Mouse (Mus musculus) urinary bladder, postnatal 25 days (tissue): ENCODE measurements around the gene Arhgdib.

ENCODE experiments used
- DNase-seq: peaks from one replicate; pipeline ENCODE4 v3.0.0; 2022; ENCODE audit warnings: low spot score

Gene Arhgdib

DNA sequence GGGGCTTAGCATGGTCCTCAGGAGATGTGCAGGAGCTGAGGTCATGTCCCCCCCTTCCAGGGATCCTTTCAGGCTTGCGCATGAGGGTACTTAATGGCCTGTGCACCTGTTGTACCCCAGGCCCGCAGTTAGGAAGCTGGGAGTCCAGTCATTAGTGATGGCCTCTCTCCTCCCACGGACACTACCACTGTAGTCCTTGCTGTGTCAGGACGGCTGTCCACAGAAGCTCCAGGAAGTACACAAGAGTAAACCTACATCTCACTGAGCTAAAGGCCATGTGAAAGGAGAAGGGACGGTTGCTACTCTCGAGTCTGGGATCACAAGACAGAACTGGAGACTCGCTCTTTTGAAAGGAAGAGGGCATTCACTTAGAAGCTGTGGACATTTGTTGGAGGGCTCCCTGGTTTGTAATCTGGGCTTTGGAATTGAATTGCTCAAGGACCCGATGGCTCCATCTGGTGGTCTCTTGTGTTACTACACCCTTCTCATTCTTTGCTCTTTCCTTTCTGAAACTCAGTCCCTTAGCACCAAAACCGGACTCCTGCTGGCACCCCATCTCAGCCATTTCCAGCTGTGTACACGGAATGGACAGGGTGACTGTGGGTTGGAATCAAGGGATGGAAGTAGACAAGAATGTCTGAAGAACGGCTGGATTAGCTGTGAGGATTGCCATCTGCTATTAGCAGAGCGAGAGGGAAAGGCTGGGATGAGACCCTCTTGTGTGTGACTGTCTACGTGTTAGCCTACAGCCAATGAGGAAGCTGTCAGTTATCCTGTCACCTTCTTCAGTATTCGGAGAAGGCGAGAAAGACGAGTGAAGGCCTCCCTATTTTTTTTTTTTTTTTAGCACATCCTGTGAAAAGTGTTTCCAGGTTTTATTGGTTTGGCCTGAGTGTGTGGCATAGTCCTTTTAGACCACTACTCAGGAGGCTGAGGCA, 21.1 kb downstream of the Arhgdib start:
- peak; percentile 75 for DNase-seq

DNA sequence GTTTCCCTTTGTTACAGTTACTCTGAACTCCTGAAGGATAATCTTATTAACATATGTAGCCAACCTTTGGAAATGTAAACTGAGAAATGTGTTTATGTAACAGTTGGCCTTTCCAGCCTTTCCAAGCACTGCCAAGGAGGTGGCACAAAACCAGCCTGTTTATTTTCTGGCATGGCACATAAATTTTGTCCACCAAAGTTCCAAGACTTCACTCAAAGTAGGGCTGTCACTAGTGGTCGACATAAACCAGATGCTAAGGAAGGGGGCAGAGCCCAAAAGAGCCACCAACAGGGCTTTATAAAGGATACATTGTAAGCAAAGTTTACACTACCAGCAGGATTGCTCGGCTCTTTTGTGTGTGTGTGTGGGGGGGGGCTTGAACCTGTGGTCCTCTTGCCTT, 23.8 kb downstream of the Arhgdib start:
- DNase-seq, result no peak

DNA sequence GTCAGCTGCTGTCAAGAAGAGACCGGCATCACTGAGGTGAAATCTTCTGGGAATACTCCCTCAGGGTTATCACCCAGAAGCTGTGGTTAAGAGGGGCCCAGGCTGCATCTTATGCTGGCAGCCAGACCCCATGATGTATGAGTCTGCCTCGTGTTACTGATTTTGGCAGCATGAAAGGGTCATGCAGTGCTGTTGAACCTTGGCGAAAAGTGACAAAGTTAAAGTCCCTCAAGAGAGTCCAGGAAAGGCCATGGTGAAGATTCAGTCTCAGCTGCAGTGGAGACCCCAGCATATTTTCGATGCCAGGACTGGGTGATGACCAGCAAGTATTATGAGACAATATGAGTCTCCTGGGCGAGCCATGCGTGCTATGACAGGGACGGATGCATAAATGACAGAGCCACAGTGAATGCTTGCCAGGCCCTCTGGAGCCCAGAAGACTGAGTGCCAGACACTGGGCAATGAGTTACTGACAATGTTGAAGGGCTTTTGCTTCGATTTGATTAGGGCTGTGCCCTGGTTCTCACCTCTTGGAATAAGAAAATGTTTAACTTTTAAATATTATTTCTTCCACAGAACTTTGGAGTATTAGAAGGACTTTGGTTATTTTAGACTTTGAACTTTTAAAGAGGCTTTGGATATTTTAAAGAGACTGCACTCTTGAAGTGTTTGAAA, 25.8 kb downstream of the Arhgdib start:
- DNase-seq, result no peak

DNA sequence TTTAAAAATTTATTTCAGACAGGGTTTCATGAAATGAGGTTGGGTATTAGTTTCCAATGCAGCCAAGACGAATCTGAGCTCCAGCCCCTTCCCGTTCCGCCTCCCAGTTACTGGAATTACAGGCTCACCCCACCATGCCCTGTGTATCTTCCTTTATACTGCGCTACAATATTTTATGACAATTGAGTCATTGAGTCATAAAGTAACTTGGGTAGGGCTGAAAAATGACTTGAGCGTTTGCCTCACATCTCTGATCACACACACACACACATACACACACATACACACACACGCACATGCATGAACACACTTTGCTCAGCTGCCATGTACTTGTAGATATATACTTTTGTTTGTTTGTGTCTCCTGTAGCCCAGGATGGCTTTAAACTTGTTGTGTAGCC, 27.5 kb downstream of the Arhgdib start:
- DNase-seq, result no peak

GRCm38 (mm10) chr6:136913384-136914126, 28.1 kb downstream of the Arhgdib start:
- no peak for DNase-seq

DNA sequence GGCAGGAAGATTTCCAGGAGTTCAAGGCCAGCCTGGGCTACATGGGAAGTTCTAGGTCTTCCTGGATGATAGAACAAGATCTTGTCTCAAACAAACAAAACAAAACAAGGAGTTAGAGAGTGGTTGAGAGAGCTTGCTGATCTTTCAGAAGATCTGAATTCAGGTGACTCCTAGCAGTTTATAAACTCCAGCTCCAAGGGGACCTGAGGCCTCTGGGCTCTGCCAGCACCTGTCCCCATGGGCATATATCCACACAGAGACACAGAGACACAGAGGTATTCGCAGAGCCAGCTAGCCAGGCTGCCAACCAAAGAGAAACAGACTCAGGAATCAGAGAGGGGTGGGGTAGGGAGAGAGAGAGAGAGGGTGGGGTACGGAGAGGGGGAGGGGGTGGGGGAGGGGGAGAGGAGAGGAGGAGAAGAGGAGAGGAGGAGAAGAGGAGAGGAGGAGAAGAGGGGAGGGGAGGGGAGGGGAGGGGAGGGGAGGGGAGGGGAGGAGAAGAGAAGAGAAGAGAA, 28.9 kb downstream of the Arhgdib start:
- no peak for DNase-seq

DNA sequence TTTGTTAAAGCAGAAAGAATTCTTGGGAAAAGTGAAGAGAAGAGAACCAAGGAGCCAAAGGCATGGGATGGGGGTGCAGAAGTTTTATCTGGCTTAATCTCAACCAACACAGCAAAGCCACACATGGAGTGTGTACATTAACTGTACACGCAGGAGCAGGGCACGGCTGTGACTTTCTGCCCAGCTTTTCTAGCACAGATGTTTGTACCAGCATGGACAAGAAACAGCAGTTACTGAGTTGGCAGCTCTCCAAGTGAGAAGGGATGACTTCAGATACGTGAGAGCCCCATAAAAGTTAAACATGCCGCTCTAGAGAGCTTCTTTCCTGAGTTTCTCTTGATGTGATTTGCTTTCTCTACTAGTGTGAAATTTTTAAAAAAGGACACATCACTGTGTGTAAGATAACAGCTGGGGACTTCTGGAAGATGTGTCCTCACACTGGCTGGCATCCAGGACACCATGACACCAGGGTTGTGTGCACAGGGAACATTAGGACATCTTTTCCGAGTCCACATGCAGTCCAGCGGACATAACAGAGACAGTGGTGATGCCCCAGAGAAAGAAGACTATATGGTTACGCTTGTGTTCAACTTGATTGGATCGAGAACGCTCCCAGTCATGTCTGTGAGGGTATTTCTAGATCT, 31.3 kb downstream of the Arhgdib start:
- no peak for DNase-seq

DNA sequence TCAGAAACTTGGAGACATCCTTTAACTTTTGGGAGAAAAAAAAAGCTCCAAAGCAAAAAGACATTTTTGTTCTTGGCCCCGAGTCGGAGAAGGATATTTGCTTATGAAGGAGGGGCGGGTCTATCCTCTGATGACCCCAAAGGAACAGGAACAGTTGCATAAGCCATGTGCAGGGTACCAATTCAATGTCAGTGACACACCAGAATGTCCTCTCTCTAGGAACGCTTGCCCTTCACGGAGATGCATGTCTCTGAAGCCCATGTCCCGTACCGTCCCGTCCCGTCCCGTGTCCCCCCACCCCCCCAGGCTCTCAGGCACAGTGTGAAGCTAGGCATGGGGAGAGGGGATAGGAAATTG, 34.8 kb downstream of the Arhgdib start:
- DNase-seq, result no peak

DNA sequence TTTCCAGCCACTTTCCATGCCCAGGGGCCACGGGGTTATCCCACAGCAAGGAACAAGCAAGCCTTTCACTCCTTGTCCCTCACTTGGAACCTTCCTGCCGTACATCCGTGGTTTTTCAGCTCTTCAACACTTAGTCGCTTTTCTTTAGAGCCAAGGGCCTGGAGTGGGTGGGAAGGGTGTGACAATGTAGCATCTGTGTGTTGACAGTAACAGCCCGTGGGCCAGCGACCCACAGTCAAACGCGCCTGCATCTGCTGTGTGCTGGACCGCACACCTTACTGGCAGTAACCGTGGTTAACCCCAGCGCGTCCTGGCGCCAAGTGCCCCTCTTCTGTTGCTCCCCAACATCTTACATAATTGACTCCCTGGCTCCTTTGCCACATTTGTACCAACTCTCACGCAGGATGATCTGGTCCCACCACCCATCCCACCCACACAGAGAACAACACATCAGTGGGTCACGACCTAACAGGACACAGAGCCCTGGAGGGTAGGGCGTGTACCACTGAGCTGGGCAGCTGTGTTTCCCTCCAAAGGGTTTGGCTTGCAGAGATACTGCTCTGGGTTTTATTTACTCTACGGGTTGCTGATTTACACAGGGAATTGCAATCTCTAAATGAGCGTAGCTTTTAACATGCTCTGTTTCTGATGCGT, 35.3 kb downstream of the Arhgdib start:
- no peak for DNase-seq

DNA sequence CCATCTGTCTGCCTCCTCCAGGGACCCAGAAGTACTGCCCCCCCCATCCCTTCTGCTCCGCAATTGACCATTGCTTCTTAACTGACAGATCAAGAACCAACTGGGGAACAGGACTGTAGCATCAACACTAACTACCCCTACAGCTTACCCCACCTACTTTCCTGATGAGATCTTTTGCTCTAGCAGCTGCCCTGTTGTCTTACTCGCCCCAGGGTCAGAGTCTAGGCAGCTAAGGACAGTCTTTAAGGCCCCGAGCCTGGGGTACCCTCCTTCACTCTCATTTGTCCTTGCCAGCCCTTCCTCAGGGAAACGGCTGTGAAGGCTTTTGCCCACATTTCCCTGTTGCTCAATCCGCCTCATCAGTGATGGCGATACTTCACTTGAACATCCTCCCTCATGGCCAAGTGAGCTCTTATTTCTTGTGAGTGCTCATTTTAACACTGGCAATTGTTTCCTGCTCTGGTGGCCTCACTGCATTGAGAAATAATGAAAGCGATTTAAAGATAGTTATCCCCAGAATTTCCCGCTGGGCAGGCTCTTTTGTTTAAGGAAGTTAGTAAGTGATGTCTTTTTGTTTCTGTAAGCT, 37.7 kb downstream of the Arhgdib start:
- DNase-seq, result no peak

GRCm38 (mm10) chr6:136902527-136902926, 39.2 kb downstream of the Arhgdib start:
- no peak for DNase-seq

GRCm38 (mm10) chr6:136901010-136901409, 40.7 kb downstream of the Arhgdib start:
- DNase-seq, result no peak

DNA sequence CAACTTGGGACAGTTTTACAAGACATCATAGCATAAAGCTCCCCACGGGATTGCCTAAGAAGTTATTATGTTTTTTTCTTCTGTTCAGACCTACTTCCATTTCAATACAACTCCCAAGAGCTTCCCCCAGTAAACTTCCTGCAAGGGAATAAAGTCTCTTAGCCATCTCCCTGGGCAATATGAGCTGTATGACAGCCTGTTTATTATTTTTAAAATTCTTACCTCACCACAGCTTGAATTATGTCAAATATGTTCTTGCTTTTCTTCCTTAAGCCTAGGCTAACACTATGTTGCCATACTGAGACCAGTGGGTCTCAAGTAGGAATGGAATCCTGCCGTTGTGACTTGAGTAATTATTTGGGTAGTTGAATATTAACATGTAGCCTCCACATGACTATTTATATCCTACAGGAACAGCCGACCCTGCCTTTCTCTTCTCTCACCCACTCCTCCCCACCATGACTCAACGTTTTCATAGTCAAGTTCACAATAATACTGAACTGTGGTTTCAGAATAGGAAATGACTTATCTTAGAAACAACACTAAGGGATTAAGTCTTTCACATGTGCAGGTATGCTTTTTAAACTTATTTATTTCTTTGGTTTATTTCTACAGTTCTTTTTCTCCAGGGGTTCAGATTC, 41.2 kb downstream of the Arhgdib start:
- DNase-seq, result no peak

- no peak for DNase-seq
These were observed 42.7 kb downstream of the Arhgdib start for GRCm38 (mm10) chr6:136898954-136899353.

- DNase-seq, result no peak
These were observed 43.5 kb downstream of the Arhgdib start for GRCm38 (mm10) chr6:136898222-136898621.

- DNase-seq, result no peak
These were observed 43.9 kb downstream of the Arhgdib start for GRCm38 (mm10) chr6:136897789-136898188.

DNA sequence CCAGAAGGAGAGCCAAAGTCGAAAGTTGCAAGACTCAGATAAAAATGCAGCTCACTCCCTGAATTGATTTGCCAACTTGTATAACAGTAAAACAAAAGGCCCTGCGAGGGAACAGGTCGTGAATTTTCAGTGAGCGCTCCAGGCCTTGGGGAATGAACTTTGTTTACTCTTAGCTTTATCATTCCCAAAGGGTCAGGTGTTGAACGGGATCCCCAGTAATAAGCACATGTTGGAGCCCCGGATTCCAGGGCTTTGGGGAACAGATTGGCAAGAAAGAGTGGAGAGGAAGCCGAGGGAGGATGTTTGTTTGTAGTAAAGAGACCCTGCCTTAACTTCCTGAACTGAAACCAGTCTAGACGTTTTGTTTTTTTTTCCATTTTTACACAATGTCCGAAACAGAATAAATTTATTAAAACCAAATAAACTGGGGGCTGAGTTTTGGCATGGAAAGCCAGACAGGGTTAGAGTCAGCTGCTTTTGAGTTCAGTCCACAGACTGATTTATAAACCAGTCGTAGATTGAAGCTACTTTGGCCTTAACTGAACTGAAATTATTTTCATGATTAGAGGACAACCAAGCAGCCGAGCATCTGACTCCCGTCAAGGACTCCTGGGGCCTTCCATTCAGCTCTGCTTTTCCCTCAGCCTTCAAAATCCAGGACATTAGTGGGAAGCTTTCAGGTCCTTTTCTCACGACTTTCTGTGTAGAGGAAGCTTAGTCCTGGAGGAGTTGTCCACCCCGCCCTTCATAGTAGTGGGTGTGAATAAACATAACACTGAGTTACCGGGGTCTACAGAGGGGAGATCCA, 47.0 kb downstream of the Arhgdib start:
- no peak for DNase-seq

GRCm38 (mm10) chr6:136892002-136892401, 49.7 kb downstream of the Arhgdib start:
- no peak for DNase-seq

DNA sequence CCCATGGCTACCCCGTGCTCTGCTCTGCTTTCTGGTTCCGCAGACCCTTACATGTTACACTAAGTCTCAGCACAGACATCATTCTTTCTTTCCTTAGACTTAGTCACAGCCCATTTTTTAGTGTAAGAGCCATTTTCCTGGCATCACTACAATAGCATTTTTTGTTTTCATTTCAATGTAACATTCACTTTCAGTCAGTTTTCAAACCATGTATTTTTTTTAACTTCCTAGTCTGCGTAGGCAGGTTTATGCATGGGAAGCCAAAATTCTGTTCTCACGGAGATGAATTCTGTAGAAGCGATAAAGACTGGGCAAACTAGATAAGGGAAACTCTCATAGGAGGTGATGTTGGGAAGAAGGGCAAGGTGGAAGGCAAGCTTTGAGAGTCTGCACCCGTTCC, 52.1 kb downstream of the Arhgdib start:
- DNase-seq, result no peak

GRCm38 (mm10) chr6:136889067-136889466, 52.6 kb downstream of the Arhgdib start:
- no peak for DNase-seq
